Mouse (Mus musculus) liver, embryonic 11.5 days (tissue): ENCODE measurements at regions not wholly inside any gene's neighbourhood (a gene's known extent, or its start where the extent isn't known, plus 50 kb on each side); places are given as distances from the start of the nearest gene placed in this dataset.

Experiments used
- ATAC-seq: fragments of 200-750 bp; cut with Nextera tagmentation; replicated peaks from 2 replicates; pipeline ENCODE4 v1.8.0; 2017; ENCODE audit warnings: moderate number of reproducible peaks, mild to moderate bottlenecking, moderate TSS enrichment, moderate library complexity; ENCODE audit not compliant: low FRiP score
- DNase-seq: peaks from one replicate; pipeline ENCODE4 v3.0.0-alpha.2; 2017; ENCODE audit warnings: low spot score
- H3K27ac ChIP-seq: fragments of 300-500 bp; sonication (generic); 2 replicates; pipeline ENCODE4 v1.5.1; 2014; ENCODE audit warnings: mild to moderate bottlenecking, low read depth, low read length, control low read depth
- H3K27me3 ChIP-seq: fragments of 300-500 bp; sonication (generic); replicated peaks from 2 replicates; pipeline ENCODE4 v1.6.1; 2014; ENCODE audit warnings: low read length, mixed read lengths; ENCODE audit not compliant: control insufficient read depth, insufficient read depth
- H3K36me3 ChIP-seq: fragments of 300-500 bp; sonication (generic); 2 replicates; pipeline ENCODE4 v1.6.1; 2014; ENCODE audit warnings: mild to moderate bottlenecking, low read length, moderate library complexity, mixed read lengths; ENCODE audit not compliant: control insufficient read depth, insufficient read depth
- H3K4me1 ChIP-seq: fragments of 300-500 bp; sonication (generic); replicated peaks from 2 replicates; pipeline ENCODE4 v1.6.1; 2014; ENCODE audit warnings: low read length, mixed read lengths; ENCODE audit not compliant: control insufficient read depth, insufficient read depth
- H3K4me2 ChIP-seq: fragments of 300-500 bp; sonication (generic); 2 replicates; pipeline ENCODE4 v1.6.1; 2014; ENCODE audit warnings: mild to moderate bottlenecking, control low read depth, moderate library complexity
- H3K4me3 ChIP-seq: fragments of 300-500 bp; sonication (generic); 2 replicates; pipeline ENCODE4 v1.5.1; 2014; ENCODE audit warnings: low read depth, low read length, control low read depth
- H3K9ac ChIP-seq: fragments of 300-500 bp; sonication (generic); 2 replicates; pipeline ENCODE4 v1.6.1; 2014; ENCODE audit warnings: low read depth, low read length, control low read depth
- H3K9me3 ChIP-seq: fragments of 300-500 bp; sonication (generic); 2 replicates; pipeline ENCODE4 v1.6.1; 2016; ENCODE audit warnings: low read length, inconsistent platforms, mixed read lengths; ENCODE audit not compliant: control insufficient read depth
- WGBS: fragments of 180-500 bp; shearing (Covaris S2); extraction: QIAGEN DNeasy Blood & Tissue Kit; methylation state at CpG from one replicate; pipeline ENCODE4 v1.1.7; 2014; 5-methylcytosine and 5-hydroxymethylcytosine counted together

GRCm38 (mm10) chr6:31923951-31924668 is 125.9 kb upstream of the 1700012A03Rik start:
- Histone ChIP-seq H3K9me3 (no peaks in the 10 kb centered on the region), H3K36me3 (no peaks in the 10 kb centered on the region), H3K4me2 (no peak overlapping the region), H3K4me3 (no peak overlapping the region), H3K27ac (no peak overlapping the region), H3K27me3 (no peaks in the 10 kb centered on the region), H3K4me1 (no peaks in the 10 kb centered on the region), H3K9ac (no peak overlapping the region)
- WGBS: 70% methylated on average over 3 of the region's 3 CpGs
- DNase-seq (no peak), ATAC-seq (no peak)

GRCm38 (mm10) chr6:31921561-31922152 is 128.4 kb upstream of the 1700012A03Rik start:
- ATAC-seq (no peak), DNase-seq (no peak)
- no peaks in the 10 kb centered on the region for H3K4me1 ChIP-seq
- no peaks in the 10 kb centered on the region for H3K36me3 ChIP-seq
- no peak overlapping the region for H3K27ac ChIP-seq
- WGBS: 80% methylated on average over 9 of the region's 9 CpGs
- H3K4me3 ChIP-seq: no peak overlapping the region
- H3K27me3 ChIP-seq: no peaks in the 10 kb centered on the region
- no peak overlapping the region for H3K9ac ChIP-seq
- no peak overlapping the region for H3K4me2 ChIP-seq
- no peaks in the 10 kb centered on the region for H3K9me3 ChIP-seq

- Histone ChIP-seq H3K4me3 (no peak overlapping the region), H3K4me2 (no peak overlapping the region), H3K9ac (no peak overlapping the region), H3K36me3 (no peaks in the 10 kb centered on the region), H3K27me3 (no peaks in the 10 kb centered on the region), H3K9me3 (no peaks in the 10 kb centered on the region), H3K4me1 (no peaks in the 10 kb centered on the region), H3K27ac (no peak overlapping the region)
- ATAC-seq (no peak), DNase-seq (no peak)
- WGBS: 81% methylated on average over 13 of the region's 13 CpGs
These were observed 132.5 kb upstream of the 1700012A03Rik start for GRCm38 (mm10) chr6:31917411-31918131.

GRCm38 (mm10) chr6:31901791-31902190 is 148.3 kb upstream of the 1700012A03Rik start:
- H3K9ac ChIP-seq: no peak overlapping the region
- no peak overlapping the region for H3K4me2 ChIP-seq
- ATAC-seq: no peak
- no peaks in the 10 kb centered on the region for H3K36me3 ChIP-seq
- no peak overlapping the region for H3K4me3 ChIP-seq
- no peaks in the 10 kb centered on the region for H3K27me3 ChIP-seq
- no peaks in the 10 kb centered on the region for H3K4me1 ChIP-seq
- H3K27ac ChIP-seq: no peak overlapping the region
- WGBS: 66% methylated on average over 2 of the region's 2 CpGs
- no peak for DNase-seq
- H3K9me3 ChIP-seq: no peaks in the 10 kb centered on the region

GRCm38 (mm10) chr6:31899055-31899454 is 151.0 kb upstream of the 1700012A03Rik start:
- H3K4me2 ChIP-seq: no peak overlapping the region
- 71% methylated on average over 3 of the region's 3 CpGs for WGBS
- no peak for DNase-seq
- H3K9ac ChIP-seq: no peak overlapping the region
- no peak overlapping the region for H3K4me3 ChIP-seq
- no peak overlapping the region for H3K27ac ChIP-seq
- no peaks in the 10 kb centered on the region for H3K4me1 ChIP-seq
- no peaks in the 10 kb centered on the region for H3K27me3 ChIP-seq
- no peaks in the 10 kb centered on the region for H3K36me3 ChIP-seq
- ATAC-seq: no peak
- no peaks in the 10 kb centered on the region for H3K9me3 ChIP-seq

GRCm38 (mm10) chr6:31898609-31899008 is 151.4 kb upstream of the 1700012A03Rik start:
- Histone ChIP-seq H3K4me1 (no peaks in the 10 kb centered on the region), H3K4me2 (no peak overlapping the region), H3K4me3 (no peak overlapping the region), H3K36me3 (no peaks in the 10 kb centered on the region), H3K9me3 (no peaks in the 10 kb centered on the region), H3K9ac (no peak overlapping the region), H3K27me3 (no peaks in the 10 kb centered on the region), H3K27ac (no peak overlapping the region)
- ATAC-seq (no peak), DNase-seq (no peak)
- WGBS: 48% methylated on average over 4 of the region's 4 CpGs

- ATAC-seq (no peak), DNase-seq (no peak)
- Histone ChIP-seq H3K36me3 (no peaks in the 10 kb centered on the region), H3K27ac (no peak overlapping the region), H3K9ac (no peak overlapping the region), H3K27me3 (no peaks in the 10 kb centered on the region), H3K4me2 (no peak overlapping the region), H3K4me3 (no peak overlapping the region), H3K9me3 (no peaks in the 10 kb centered on the region), H3K4me1 (no peaks in the 10 kb centered on the region)
- WGBS: 70% methylated on average over 3 of the region's 3 CpGs
These were observed 153.0 kb upstream of the 1700012A03Rik start for GRCm38 (mm10) chr6:31897001-31897400.

GRCm38 (mm10) chr6:31895835-31896234 is 154.2 kb upstream of the 1700012A03Rik start:
- Histone ChIP-seq H3K36me3 (no peaks in the 10 kb centered on the region), H3K9ac (no peak overlapping the region), H3K27ac (no peak overlapping the region), H3K4me2 (no peak overlapping the region), H3K9me3 (no peaks in the 10 kb centered on the region), H3K4me3 (no peak overlapping the region), H3K4me1 (no peaks in the 10 kb centered on the region), H3K27me3 (no peaks in the 10 kb centered on the region)
- no peak for ATAC-seq
- 50% methylated on average over 3 of the region's 3 CpGs for WGBS
- no peak for DNase-seq
